Mouse (Mus musculus): Measurements from ENCODE around the gene Pepd.

DNA sequence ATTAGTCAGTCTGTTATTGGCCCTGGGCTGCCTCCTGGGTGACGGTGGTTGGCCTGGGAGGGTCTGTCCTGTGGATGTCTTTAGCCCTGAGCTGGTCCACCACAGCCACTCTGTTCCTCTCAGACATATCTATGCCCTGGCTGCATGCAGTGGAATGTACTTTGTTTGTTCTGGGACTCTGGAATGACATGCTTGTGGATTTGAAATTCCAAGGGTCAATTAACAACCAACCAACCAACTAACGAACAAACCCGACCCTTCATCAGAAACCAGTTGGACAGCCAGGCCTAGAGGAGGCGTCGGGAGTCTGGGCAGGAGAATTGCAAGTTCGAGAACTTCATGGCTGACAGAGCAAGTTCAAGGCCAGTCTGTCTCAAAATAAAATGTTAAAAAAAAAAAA is 5.4 kb downstream of the Pepd start:
- TF ChIP-seq GATA1 (IDR thresholded peaks at IDR 0.05; ENCODE audit: low read length) = no peak
- TF ChIP-seq TAL1 (IDR thresholded peaks at IDR 0.05; ENCODE audit: low read length) = no peak
